Mouse (Mus musculus) bone marrow macrophage, adult 2 months (primary cell): ENCODE measurements around the gene Trpm7.

Experiments used
- CTCF ChIP-seq: IDR thresholded peaks from 2 replicates; pipeline ENCODE4 v1.5.1; 2012; ENCODE audit warnings: low read depth, mild to moderate bottlenecking, low read length, moderate library complexity
- POLR2A ChIP-seq: IDR thresholded peaks from 2 replicates; pipeline ENCODE4 v1.6.1; 2012; ENCODE audit warnings: mild to moderate bottlenecking, low read depth, low read length, borderline replicate concordance

GRCm38 (mm10) chr2:126792611-126793010 is 83.4 kb downstream of the Trpm7 start:
- no peak for TF ChIP-seq POLR2A
- no peak for TF ChIP-seq CTCF
